Mouse (Mus musculus) splenic B cell, adult 2 months (primary cell): ENCODE results near the gene Ccdc116.

Source experiments
- DNase-seq: peaks from one replicate; pipeline ENCODE4 v3.0.0-alpha.2; 2011; ENCODE audit warnings: low read depth, low spot score
- H3K27me3 ChIP-seq: 2 replicates; pipeline ENCODE4 v1.6.1; 2012; ENCODE audit warnings: mild to moderate bottlenecking, low read length, moderate library complexity, mixed read lengths; ENCODE audit not compliant: control insufficient read depth, poor library complexity, insufficient read depth, severe bottlenecking
- H3K36me3 ChIP-seq: 2 replicates; pipeline ENCODE4 v1.6.1; 2012; ENCODE audit warnings: mild to moderate bottlenecking, low read length, moderate library complexity, mixed read lengths; ENCODE audit not compliant: control insufficient read depth, poor library complexity, insufficient read depth, severe bottlenecking

Gene Ccdc116

GRCm38 (mm10) chr16:17104600-17104999 is 42.4 kb downstream of the Ccdc116 start:
- no peak for DNase-seq
- H3K27me3 ChIP-seq = no peaks in the 10 kb centered on the region
- H3K36me3 ChIP-seq = peaks cover 14% of the 10 kb centered on the region

- H3K36me3 ChIP-seq = peaks cover 14% of the 10 kb centered on the region
- no peak for DNase-seq
- no peaks in the 10 kb centered on the region for H3K27me3 ChIP-seq
Observed at GRCm38 (mm10) chr16:17102630-17103220, 44.3 kb downstream of the Ccdc116 start.

GRCm38 (mm10) chr16:17096938-17097337 is 50.1 kb downstream of the Ccdc116 start:
- DNase-seq = no peak

More at GRCm38 (mm10) chr16:17096938-17097337, 50.1 kb downstream of the Ccdc116 start:
- H3K27me3 ChIP-seq = no peaks in the 10 kb centered on the region
- H3K36me3 ChIP-seq = peaks cover 16% of the 10 kb centered on the region
